Mouse (Mus musculus) CH12.LX (cell line): Measurements from ENCODE around the gene Ddx42. TPM values are rescaled to one million over a fixed set of nuclear protein-coding genes. Genes with fewer than 3 reads are reported as not detected.
A peak's percentile ranks its signal among the peaks of the same experiment; 100 is the strongest.
"Not testable (repeated sequence)": the region's sequence is repeated elsewhere in the genome, so short reads cannot be mapped to it uniquely, and the experiment has no call there.

Experiments used
- DNase-seq: peaks from one replicate; pipeline ENCODE4 v3.0.0-alpha.2; 2013; ENCODE audit errors: extremely low read depth
- H3K27ac ChIP-seq: 2 replicates; pipeline ENCODE4 v1.5.1; 2012; ENCODE audit warnings: low read depth, mild to moderate bottlenecking, control low read depth, moderate library complexity; ENCODE audit not compliant: insufficient read depth
- H3K27me3 ChIP-seq: replicated peaks from 2 replicates; pipeline ENCODE3; 2012; ENCODE audit warnings: inconsistent platforms
- H3K36me3 ChIP-seq, 2 experiments: replicated peaks in 1 of 2; 2 replicates each; pipeline versions ENCODE3 to v1.6.1; 2012; ENCODE audit warnings: inconsistent platforms in 1 of 2, low read length in 1 of 2, mild to moderate bottlenecking in 1 of 2, mixed read lengths in 1 of 2, moderate library complexity in 1 of 2; ENCODE audit not compliant: control insufficient read depth in 1 of 2, insufficient read depth in 1 of 2
- H3K4me1 ChIP-seq, 2 experiments: 2 replicates each; pipeline ENCODE4 v1.6.1; 2012; ENCODE audit warnings: inconsistent platforms in 1 of 2, moderate library complexity in 1 of 2; ENCODE audit not compliant: insufficient read depth in 2 of 2, control insufficient read depth in 1 of 2
- H3K4me2 ChIP-seq: 2 replicates; pipeline ENCODE4 v1.6.1; 2012; ENCODE audit warnings: low read depth, mild to moderate bottlenecking, control low read depth; ENCODE audit not compliant: poor library complexity, insufficient read depth, severe bottlenecking
- H3K4me3 ChIP-seq, 3 experiments: fragments of 150-350 bp in 1 of 3; sonication (generic) in 1 of 3; replicated peaks in 1 of 3; 2 replicates each; pipeline versions ENCODE3 to v1.5.1; 2011 to 2012; ENCODE audit warnings: low read depth in 2 of 3, low read length in 2 of 3, mild to moderate bottlenecking in 2 of 3, moderate library complexity in 2 of 3, control low read depth in 1 of 3, improper control_type of control experiment in 1 of 3, inconsistent platforms in 1 of 3, mixed read lengths in 1 of 3; ENCODE audit not compliant: poor library complexity in 1 of 3
- H3K79me2 ChIP-seq: replicated peaks from 2 replicates; pipeline ENCODE4 v1.6.1; 2012; ENCODE audit warnings: mild to moderate bottlenecking, moderate library complexity; ENCODE audit not compliant: control insufficient read depth, poor library complexity, insufficient read depth, severe bottlenecking; ENCODE audit errors: extremely low read depth
- H3K9ac ChIP-seq: 2 replicates; pipeline ENCODE4 v1.6.1; 2012; ENCODE audit warnings: low read depth, mild to moderate bottlenecking, control low read depth, moderate library complexity; ENCODE audit not compliant: insufficient read depth
- H3K9me3 ChIP-seq: replicated peaks from 2 replicates; pipeline ENCODE3; 2012; ENCODE audit warnings: low read length, inconsistent platforms, mixed read lengths
- CTCF ChIP-seq, 2 experiments: IDR thresholded peaks in 1 of 2; conservative IDR thresholded peaks in 1 of 2; 2 replicates each; pipeline ENCODE4 v1.5.1; 2011 to 2012; ENCODE audit warnings: low read depth in 2 of 2, low read length in 2 of 2, improper control_type of control experiment in 1 of 2, inconsistent platforms in 1 of 2, mild to moderate bottlenecking in 1 of 2, moderate library complexity in 1 of 2
- E2F4 ChIP-seq: IDR thresholded peaks from 2 replicates; pipeline ENCODE4 v1.6.1; 2011; ENCODE audit warnings: low read depth, low read length, improper control_type of control experiment; ENCODE audit not compliant: insufficient replicate concordance
- ELF1 ChIP-seq: IDR thresholded peaks from 2 replicates; pipeline ENCODE4 v1.6.1; 2014; ENCODE audit warnings: low read depth, mild to moderate bottlenecking, inconsistent platforms, low read length, improper control_type of control experiment
- EP300 ChIP-seq: IDR thresholded peaks from 2 replicates; pipeline ENCODE4 v1.6.1; 2011; ENCODE audit warnings: low read length, improper control_type of control experiment
- ETS1 ChIP-seq: conservative IDR thresholded peaks from 2 replicates; pipeline ENCODE4 v1.6.1; 2012; ENCODE audit warnings: low read depth, mild to moderate bottlenecking, inconsistent platforms, low read length, improper control_type of control experiment, moderate library complexity
- GABPA ChIP-seq: IDR thresholded peaks from 2 replicates; pipeline ENCODE4 v1.6.1; 2012; ENCODE audit warnings: low read depth, low read length, improper control_type of control experiment, inconsistent platforms; ENCODE audit not compliant: insufficient replicate concordance
- HCFC1 ChIP-seq: IDR thresholded peaks from 2 replicates; pipeline ENCODE4 v1.6.1; 2012; ENCODE audit warnings: low read depth, mild to moderate bottlenecking, inconsistent platforms, low read length, improper control_type of control experiment
- JUN ChIP-seq: IDR thresholded peaks from 2 replicates; pipeline ENCODE4 v1.6.1; 2011; ENCODE audit warnings: low read depth, mild to moderate bottlenecking, low read length, improper control_type of control experiment, moderate library complexity; ENCODE audit not compliant: insufficient read depth
- MAX ChIP-seq: IDR thresholded peaks from 2 replicates; pipeline ENCODE4 v1.6.1; 2011; ENCODE audit warnings: low read length, improper control_type of control experiment
- MAZ ChIP-seq: IDR thresholded peaks from 2 replicates; pipeline ENCODE4 v1.6.1; 2012; ENCODE audit warnings: low read depth, mild to moderate bottlenecking, inconsistent platforms, low read length, improper control_type of control experiment, moderate library complexity
- MYC ChIP-seq: IDR thresholded peaks from 2 replicates; pipeline ENCODE4 v1.6.1; 2011; ENCODE audit warnings: low read depth, mild to moderate bottlenecking, improper control_type of control experiment, low read length
- NELFE ChIP-seq: IDR thresholded peaks from 2 replicates; pipeline ENCODE4 v1.6.1; 2011; ENCODE audit warnings: low read depth, low read length, improper control_type of control experiment
- RAD21 ChIP-seq: IDR thresholded peaks from 2 replicates; pipeline ENCODE4 v1.6.1; 2011; ENCODE audit warnings: low read depth, mild to moderate bottlenecking, low read length, improper control_type of control experiment, moderate library complexity
- SIN3A ChIP-seq: IDR thresholded peaks from 2 replicates; pipeline ENCODE4 v1.6.1; 2012; ENCODE audit warnings: low read length, improper control_type of control experiment, inconsistent platforms
- SMC3 ChIP-seq: IDR thresholded peaks from 2 replicates; pipeline ENCODE4 v1.6.1; 2011; ENCODE audit warnings: low read depth, low read length, improper control_type of control experiment
- TCF12 ChIP-seq: IDR thresholded peaks from 2 replicates; pipeline ENCODE4 v1.6.1; 2014; ENCODE audit warnings: low read depth, mild to moderate bottlenecking, inconsistent platforms, low read length, improper control_type of control experiment
- USF1 ChIP-seq: IDR thresholded peaks from 2 replicates; pipeline ENCODE4 v1.6.1; 2014; ENCODE audit warnings: low read depth, mild to moderate bottlenecking, inconsistent platforms, low read length, improper control_type of control experiment
- USF2 ChIP-seq: conservative IDR thresholded peaks from 2 replicates; pipeline ENCODE4 v1.6.1; 2011; ENCODE audit warnings: low read depth, low read length, improper control_type of control experiment
- ZKSCAN1 ChIP-seq: IDR thresholded peaks from 2 replicates; pipeline ENCODE4 v1.6.1; 2012; ENCODE audit warnings: low read depth, inconsistent platforms, low read length, improper control_type of control experiment, borderline replicate concordance
- ZMIZ1 ChIP-seq: IDR thresholded peaks from 2 replicates; pipeline ENCODE4 v1.6.1; 2012; ENCODE audit warnings: low read depth, mild to moderate bottlenecking, inconsistent platforms, low read length, improper control_type of control experiment
- dilution Hi-C: fragments of 300-500 bp; cut with MboI; formaldehyde crosslinking; loops from 2 replicates; pipeline ENCODE4 v1.14.3; 2020; ENCODE audit warnings: low sequenced_read_pairs; ENCODE audit not compliant: extremely low pct_unique_long_range_greater_than_20kb, extremely low pct_ligation_motif_present
- in situ Hi-C: fragments of 300-500 bp; cut with MboI; formaldehyde crosslinking; loops from 3 replicates; pipeline ENCODE4 v1.14.3; 2019; ENCODE audit warnings: low sequenced_read_pairs, low pct_ligation_motif_present, low pct_unique_long_range_greater_than_20kb, mixed read lengths
- polyA plus RNA-seq: library from polyadenylated mRNA; unstranded; fragments of >175 nt; gene quantifications from 2 replicates; pipeline ENCODE4 v1.2.1, GENCODE M21; 2012; ENCODE audit warnings: low read depth; ENCODE audit not compliant: insufficient read length
- total RNA-seq, 2 experiments: library from RNA; depleted of rRNA; stranded (reverse); fragments of 300-350 nt in 1 of 2; fragments of >200 nt in 1 of 2; gene quantifications; 2 replicates each; pipeline ENCODE4 v1.2.3; 2012 to 2014

The Ddx42 gene
- total and polyA plus RNA-seq, 3 experiments = 63.8 to 94.6 (median 65.5) TPM

GRCm38 (mm10) chr11:106215927-106216729 is 598 bp upstream of the Ddx42 start, which contains the start of gene Ccdc47 (continued):
- TF ChIP-seq ETS1 = peak; percentile 50
- peak; percentile 100 for TF ChIP-seq MYC

- no peak overlapping the region for H3K4me2 ChIP-seq
- TF ChIP-seq MAZ (no peak), EP300 (no peak), USF2 (peak; percentile 25; the same call in 1 of the 2 replicates)
- peaks cover 15 to 51% of the 10 kb centered on the region in 2 experiments for H3K36me3 ChIP-seq
- H3K27me3 ChIP-seq = no peaks in the 10 kb centered on the region
- no peak for DNase-seq
- H3K4me1 ChIP-seq = peaks cover 9 to 40% of the 10 kb centered on the region in 2 experiments
- in situ Hi-C loops (loop anchor here (5.0 kb wide), 1 partner anchor 37 kb away; the partner anchor contains the start of genes Ftsj3 and Psmc5), dilution Hi-C loops (no loop called here)
- no peak overlapping the region for H3K4me3 ChIP-seq
- no peak overlapping the region for H3K27ac ChIP-seq
- no peaks in the 10 kb centered on the region for H3K9me3 ChIP-seq
- peaks cover 83% of the 10 kb centered on the region for H3K79me2 ChIP-seq
- H3K9ac ChIP-seq = no peak overlapping the region
Observed at GRCm38 (mm10) chr11:106220603-106221002, 3.9 kb downstream of the Ddx42 start.

- H3K4me1 ChIP-seq, H3K27me3 ChIP-seq, H3K4me2 ChIP-seq, H3K9me3 ChIP-seq, H3K27ac ChIP-seq, dilution Hi-C loops, H3K9ac ChIP-seq, H3K4me3 ChIP-seq, in situ Hi-C loops, DNase-seq: not testable (repeated sequence)
- Histone ChIP-seq H3K36me3 (peaks cover 62 to 90% of the 10 kb centered on the region in 2 experiments), H3K79me2 (peaks cover 13% of the 10 kb centered on the region; the same call in 1 of the 2 replicates)
- TF ChIP-seq CTCF (conservative IDR thresholded peaks at IDR 0.05 in 1 of 2, IDR thresholded peaks at IDR 0.05 in 1 of 2; ENCODE audit: low read depth in 2 of 2, low read length in 2 of 2) (peak in 1 of 2 experiments; percentile 27; a peak in 1 of 4 replicates), MYC (0 out of 2 replicates have a peak, but pooled peaks have one; percentile 16)
Observed at GRCm38 (mm10) chr11:106233978-106234377, 17.3 kb downstream of the Ddx42 start.

- DNase-seq = peak; percentile 50
Observed at GRCm38 (mm10) chr11:106246834-106247233, 30.1 kb downstream of the Ddx42 start.

More at GRCm38 (mm10) chr11:106246834-106247233, 30.1 kb downstream of the Ddx42 start:
- in situ Hi-C loops = no loop called here
- dilution Hi-C loops = no loop called here
- no peak for TF ChIP-seq GABPA
- TF ChIP-seq NELFE = no peak
- no peak for TF ChIP-seq USF1
- peak; percentile 62; the same call in 1 of the 2 replicates for TF ChIP-seq MYC
- TF ChIP-seq SMC3 = peak; percentile 53
- TF ChIP-seq ZMIZ1 = no peak
- TF ChIP-seq MAX = peak; percentile 38; the same call in 1 of the 2 replicates
- no peak for TF ChIP-seq EP300
- peak; percentile 26 to 72; a peak in 3 of 4 replicates for TF ChIP-seq CTCF (conservative IDR thresholded peaks at IDR 0.05 in 1 of 2, IDR thresholded peaks at IDR 0.05 in 1 of 2; ENCODE audit: low read depth in 2 of 2, low read length in 2 of 2)
- TF ChIP-seq TCF12 = no peak
- TF ChIP-seq HCFC1 = no peak
- peak; percentile 54 for TF ChIP-seq RAD21
- no peak for TF ChIP-seq SIN3A
- TF ChIP-seq ELF1 = no peak
- no peak for TF ChIP-seq E2F4
- TF ChIP-seq MAZ = no peak
- TF ChIP-seq JUN = no peak
- no peak for TF ChIP-seq ZKSCAN1
- TF ChIP-seq, all 38 proteins: peak for 5
- peaks cover 0 to 9% of the 10 kb centered on the region in 2 experiments; a peak in 1 of 4 replicates for H3K4me1 ChIP-seq
- no peak overlapping the region for H3K9ac ChIP-seq
- H3K27me3 ChIP-seq = no peaks in the 10 kb centered on the region
- H3K36me3 ChIP-seq = peaks cover 89 to 98% of the 10 kb centered on the region in 2 experiments
- H3K79me2 ChIP-seq = peaks cover 5% of the 10 kb centered on the region; the same call in 1 of the 2 replicates
- no peak overlapping the region for H3K4me2 ChIP-seq
- no peak overlapping the region for H3K4me3 ChIP-seq
- H3K9me3 ChIP-seq = peaks cover 5% of the 10 kb centered on the region
- no peak overlapping the region for H3K27ac ChIP-seq
